Mouse (Mus musculus): ENCODE results near the gene Ctnna3.
A peak's percentile ranks its signal among the peaks of the same experiment; 100 is the strongest.

The Ctnna3 gene

GRCm38 (mm10) chr10:63710211-63710610, 280.3 kb downstream of the Ctnna3 start:
- DNase-seq (ENCODE audit: low spot score in 2 of 2) = peak in 1 of 2 experiments; percentile 9

- DNase-seq (ENCODE audit: low spot score in 2 of 2) = no peak
Observed at GRCm38 (mm10) chr10:63712530-63712929, 282.6 kb downstream of the Ctnna3 start.

- no peak for DNase-seq (ENCODE audit: low spot score in 2 of 2)
Observed at GRCm38 (mm10) chr10:63714151-63714550, 284.3 kb downstream of the Ctnna3 start.

GRCm38 (mm10) chr10:63768871-63769270, 339.0 kb downstream of the Ctnna3 start:
- DNase-seq (ENCODE audit: low spot score in 2 of 2) = no peak

- no peak for DNase-seq (ENCODE audit: low spot score in 2 of 2)
Observed at GRCm38 (mm10) chr10:63771656-63772055, 341.8 kb downstream of the Ctnna3 start.

GRCm38 (mm10) chr10:63772074-63772473, 342.2 kb downstream of the Ctnna3 start:
- no peak for DNase-seq (ENCODE audit: low spot score in 2 of 2)

- DNase-seq (ENCODE audit: low spot score in 2 of 2) = no peak
Observed at GRCm38 (mm10) chr10:63781948-63782347, 352.1 kb downstream of the Ctnna3 start.

- no peak for DNase-seq (ENCODE audit: low spot score in 2 of 2)
Observed at GRCm38 (mm10) chr10:63784808-63785535, 355.1 kb downstream of the Ctnna3 start.

- DNase-seq (ENCODE audit: low spot score in 2 of 2) = no peak
Observed at GRCm38 (mm10) chr10:63786390-63786789, 356.5 kb downstream of the Ctnna3 start.

GRCm38 (mm10) chr10:63803909-63804308, 374.0 kb downstream of the Ctnna3 start:
- DNase-seq (ENCODE audit: low spot score in 2 of 2) = peak; percentile 6 to 14

- no peak for DNase-seq (ENCODE audit: low spot score in 2 of 2)
Observed at GRCm38 (mm10) chr10:63805551-63805950, 375.7 kb downstream of the Ctnna3 start.

GRCm38 (mm10) chr10:63806254-63806653, 376.4 kb downstream of the Ctnna3 start:
- DNase-seq (ENCODE audit: low spot score in 2 of 2) = no peak

- no peak for DNase-seq (ENCODE audit: low spot score in 2 of 2)
Observed at GRCm38 (mm10) chr10:63810043-63810617, 380.2 kb downstream of the Ctnna3 start.

- peak; percentile 25 to 39 for DNase-seq (ENCODE audit: low spot score in 2 of 2)
Observed at GRCm38 (mm10) chr10:63839011-63839410, 409.1 kb downstream of the Ctnna3 start.

GRCm38 (mm10) chr10:63851946-63852345, 422.0 kb downstream of the Ctnna3 start:
- DNase-seq (ENCODE audit: low spot score in 2 of 2) = no peak

GRCm38 (mm10) chr10:63869123-63869522, 439.2 kb downstream of the Ctnna3 start:
- no peak for DNase-seq (ENCODE audit: low spot score in 2 of 2)

GRCm38 (mm10) chr10:63880462-63880903, 450.6 kb downstream of the Ctnna3 start:
- peak in 1 of 2 experiments; percentile 8 for DNase-seq (ENCODE audit: low spot score in 2 of 2)

- no peak for DNase-seq (ENCODE audit: low spot score in 2 of 2)
Observed at GRCm38 (mm10) chr10:63886449-63887088, 456.7 kb downstream of the Ctnna3 start.

GRCm38 (mm10) chr10:63894612-63895011, 464.7 kb downstream of the Ctnna3 start:
- DNase-seq (ENCODE audit: low spot score in 2 of 2) = no peak

- DNase-seq (ENCODE audit: low spot score in 2 of 2) = no peak
Observed at GRCm38 (mm10) chr10:63899891-63900290, 470.0 kb downstream of the Ctnna3 start.

GRCm38 (mm10) chr10:63908878-63909277, 479.0 kb downstream of the Ctnna3 start:
- no peak for DNase-seq (ENCODE audit: low spot score in 2 of 2)

GRCm38 (mm10) chr10:63927334-63927733, 497.4 kb downstream of the Ctnna3 start, which contains the start of gene Gm10118:
Gm10118 (minus strand) TSS chr10:63927434.
- DNase-seq (ENCODE audit: low spot score in 2 of 2) = no peak

GRCm38 (mm10) chr10:63933946-63934345, 504.0 kb downstream of the Ctnna3 start:
- no peak for DNase-seq (ENCODE audit: low spot score in 2 of 2)
